Mouse (Mus musculus) right cerebral cortex, adult 2 months (tissue): ENCODE data around the gene Gtf2a1l.
A peak's percentile ranks its signal among the peaks of the same experiment; 100 is the strongest.

Source experiments
- DNase-seq, 2 experiments: peaks; one replicate each; pipeline ENCODE4 v3.0.0; 2021 to 2022; ENCODE audit warnings: low spot score in 2 of 2

Gtf2a1l gene

DNA sequence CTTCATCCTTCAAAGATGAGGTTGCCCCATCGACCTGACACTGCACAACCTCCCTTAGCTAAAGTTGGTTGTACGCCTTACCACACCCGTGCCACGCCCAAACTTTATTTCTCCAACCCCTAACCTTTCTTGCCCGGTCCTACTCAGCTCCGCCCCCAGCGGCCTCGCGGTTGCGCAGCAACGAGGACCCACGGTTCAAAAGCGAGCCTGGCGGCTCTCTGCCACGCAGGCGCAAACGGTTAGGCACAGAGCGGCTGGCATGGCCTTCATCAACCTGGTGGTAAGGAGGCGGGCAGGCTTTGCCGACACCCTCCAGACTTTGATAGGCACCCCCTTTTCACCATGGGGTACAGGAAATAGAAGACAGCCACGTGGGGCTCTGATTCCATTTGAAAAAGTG, at the start of gene Gtf2a1l:
Gene Gtf2a1l (plus strand): TSS at position 209 of the 400 bp plus-strand sequence.
- peak; percentile 63 to 65 for DNase-seq

DNA sequence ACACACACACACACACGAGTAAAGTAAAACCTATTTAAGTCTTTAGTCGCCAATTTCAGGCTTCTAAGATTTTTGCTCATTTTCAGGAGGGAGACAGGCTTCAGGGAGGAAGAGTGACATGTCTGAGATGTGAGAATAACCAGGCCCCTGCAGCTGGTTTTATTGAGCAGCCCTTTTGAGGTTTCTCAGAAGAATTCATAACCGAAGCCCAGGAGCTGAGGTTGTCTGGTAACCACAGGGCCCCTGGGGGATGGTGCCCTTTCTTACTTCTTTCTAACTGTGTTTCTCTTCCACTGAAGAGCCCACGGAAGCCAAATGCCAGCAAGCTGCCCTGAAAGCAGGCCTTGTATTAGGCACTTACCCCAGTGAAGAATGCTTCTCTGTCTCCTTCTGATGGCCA, 47.5 kb upstream of the Gtf2a1l start:
- DNase-seq: no peak

DNA sequence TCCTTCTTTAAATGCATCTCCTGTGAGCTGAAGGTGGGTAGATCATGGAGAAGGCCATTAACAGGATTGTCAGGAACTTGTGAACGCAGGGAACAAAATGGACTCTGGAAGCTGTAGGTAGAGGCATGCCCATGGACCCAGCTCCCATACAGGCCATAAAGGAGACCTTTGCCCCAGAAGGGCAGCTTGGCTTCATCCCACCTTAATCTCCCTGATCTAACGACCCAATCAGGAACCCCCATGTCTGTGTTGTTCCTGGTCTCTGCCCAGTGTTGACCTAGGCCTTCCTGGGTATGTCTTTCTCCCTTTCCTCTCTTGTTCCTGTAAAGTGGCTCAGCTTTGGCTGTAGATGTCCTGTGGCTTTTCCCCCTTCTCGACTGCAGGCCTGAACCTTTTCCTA, 47.1 kb upstream of the Gtf2a1l start:
- DNase-seq: no peak

DNA sequence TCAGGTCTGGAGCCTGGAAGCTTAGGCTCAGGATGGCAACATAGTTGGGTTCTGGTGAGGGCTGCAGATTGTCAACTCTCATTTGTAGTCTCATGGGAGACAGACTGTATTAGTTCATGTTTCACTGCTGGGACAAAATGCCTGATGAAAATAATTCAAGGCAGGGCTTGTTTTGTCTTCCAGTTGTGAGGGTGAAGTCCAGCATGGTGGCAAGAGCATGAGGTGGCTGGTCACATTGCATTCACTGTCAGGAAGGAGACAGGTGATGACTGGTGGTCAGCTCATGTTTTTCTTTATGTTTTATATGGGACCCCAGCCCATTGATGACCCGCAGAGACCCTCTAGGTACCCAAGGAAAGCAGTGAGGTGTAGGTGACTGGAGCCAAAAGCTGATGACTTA, 45.7 kb upstream of the Gtf2a1l start:
- no peak for DNase-seq

DNA sequence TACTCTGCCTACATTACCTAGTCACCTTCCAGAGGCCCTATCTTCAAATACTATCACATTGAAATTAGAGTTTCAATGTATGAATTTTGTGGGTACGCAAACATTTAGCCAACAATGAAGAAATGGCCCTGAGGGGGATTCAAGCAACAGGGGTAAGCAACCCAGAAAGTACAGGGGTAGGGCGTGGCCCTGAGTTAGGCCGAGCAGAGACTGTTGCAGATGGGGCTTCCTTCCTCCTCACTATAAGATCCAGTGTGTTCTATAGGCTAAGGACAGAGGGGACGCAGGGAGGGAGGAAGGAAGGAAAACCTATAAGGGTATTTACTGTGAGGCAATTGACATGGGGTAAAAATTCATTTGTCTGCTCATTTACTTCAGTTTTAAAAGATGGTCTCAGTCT, 44.1 kb upstream of the Gtf2a1l start:
- DNase-seq: no peak

DNA sequence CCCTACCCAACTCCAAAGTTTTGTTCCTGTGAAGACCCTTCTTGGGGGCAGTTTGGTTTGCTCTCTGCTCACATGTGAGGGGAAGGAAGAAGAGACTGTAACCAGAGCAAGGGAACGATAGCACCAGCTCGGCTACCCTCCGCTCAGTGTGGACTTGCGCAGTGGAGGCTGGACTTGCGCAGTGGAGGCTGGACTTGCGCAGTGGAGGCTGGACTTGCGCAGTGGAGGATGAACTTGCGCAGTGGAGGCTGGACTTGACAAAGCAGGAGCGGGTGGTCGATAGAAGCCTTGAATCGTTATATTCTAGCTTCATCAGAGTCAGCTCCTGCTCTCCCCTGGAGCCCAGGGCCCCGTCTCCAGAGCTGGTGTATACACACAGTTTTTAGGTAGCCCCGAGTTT, 43.1 kb upstream of the Gtf2a1l start:
- DNase-seq: no peak

DNA sequence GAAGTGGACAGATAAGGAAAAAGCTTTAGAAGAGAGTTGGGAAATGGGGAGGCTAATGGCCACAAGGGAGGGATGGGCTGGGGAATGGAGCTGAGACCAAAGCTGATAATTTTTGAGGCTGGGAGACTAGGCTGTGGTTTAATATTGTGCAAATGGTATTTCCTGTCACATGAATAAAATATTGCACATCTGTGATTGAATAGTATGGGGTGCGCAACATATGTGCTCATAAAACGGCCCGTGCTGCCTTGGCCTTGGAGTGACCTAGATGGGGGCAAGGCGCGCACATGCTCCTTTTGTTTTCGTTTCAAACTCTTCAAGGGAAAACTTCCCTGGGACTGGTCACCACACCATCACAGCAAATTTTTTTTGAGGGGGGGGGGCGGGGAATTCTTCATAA, 42.5 kb upstream of the Gtf2a1l start:
- DNase-seq: no peak

DNA sequence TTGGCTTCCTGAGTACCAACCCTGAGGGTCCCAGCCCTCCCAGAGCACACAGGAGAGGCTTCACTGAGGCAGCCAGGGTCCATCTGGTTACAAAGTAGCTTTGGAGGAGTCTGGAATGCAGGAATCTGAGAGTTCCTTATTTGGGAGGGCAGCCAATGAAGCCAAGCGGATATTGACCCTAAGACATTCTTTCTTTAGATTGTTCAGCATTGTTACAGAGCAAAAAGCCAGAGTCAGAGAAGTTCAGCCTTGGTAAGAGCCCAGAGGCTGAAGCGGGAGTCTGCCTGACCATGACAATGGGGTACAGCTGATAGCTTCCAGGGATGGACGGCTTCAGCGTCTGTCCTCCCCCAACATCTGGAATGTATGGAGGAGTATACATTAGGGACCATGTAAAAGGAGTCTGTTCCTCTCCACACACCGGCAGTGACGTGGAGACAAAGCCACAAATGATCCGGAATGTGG, 42.1 kb upstream of the Gtf2a1l start:
- DNase-seq: no peak

DNA sequence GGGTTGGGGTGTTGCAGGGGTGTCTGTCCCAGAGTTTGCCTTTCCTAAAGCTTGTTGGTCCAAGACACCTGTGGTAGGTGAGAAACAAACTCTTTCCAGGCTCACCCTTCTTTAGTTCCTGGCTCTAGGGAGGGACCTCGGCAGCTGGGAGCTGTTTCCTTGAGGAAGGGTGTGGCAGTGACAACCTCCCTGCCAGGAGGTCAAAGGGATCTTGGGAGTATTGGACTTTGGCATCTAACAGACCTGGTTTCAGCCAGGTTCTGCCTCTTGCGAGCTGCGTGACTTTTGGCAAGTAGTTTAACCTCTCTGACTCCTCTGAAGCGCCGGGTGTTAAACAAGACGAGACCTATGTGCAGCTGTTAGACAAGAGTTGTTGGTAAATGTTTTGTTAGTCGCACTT, 41.3 kb upstream of the Gtf2a1l start:
- DNase-seq: no peak

DNA sequence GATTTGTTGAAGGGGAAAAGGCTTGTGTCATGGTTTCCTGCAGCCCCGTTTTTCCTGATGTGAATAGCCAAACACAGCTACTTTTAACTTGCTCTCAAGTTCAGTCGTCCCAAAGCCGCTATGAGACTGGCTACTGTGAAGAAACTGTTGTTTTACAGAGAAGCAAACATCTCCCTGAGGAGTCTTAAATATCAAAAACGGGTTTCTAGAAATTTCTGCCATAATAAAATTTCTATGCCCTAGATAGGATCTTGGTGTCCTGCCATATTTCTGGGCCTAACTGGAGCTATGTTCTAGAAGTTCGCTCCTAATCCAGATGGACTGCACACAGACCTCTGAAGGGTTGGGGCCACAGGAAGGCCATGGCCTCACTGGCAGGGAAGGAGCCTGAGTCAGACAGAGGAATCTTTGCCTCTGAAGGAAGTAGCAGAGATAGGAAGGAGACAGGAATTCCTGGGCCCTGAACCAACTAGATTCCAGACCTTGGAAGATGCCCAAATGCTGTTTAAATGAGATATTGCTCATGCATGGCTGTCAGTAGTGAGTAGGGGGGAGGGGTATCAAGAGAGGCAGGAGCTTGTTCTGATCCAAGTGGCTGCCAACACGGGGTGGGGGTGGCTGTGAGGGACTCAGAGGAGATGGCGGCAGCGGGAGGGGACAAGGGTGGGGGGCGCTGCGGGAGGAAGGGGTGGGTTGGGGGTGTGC, 39.6 kb upstream of the Gtf2a1l start:
- DNase-seq: no peak

DNA sequence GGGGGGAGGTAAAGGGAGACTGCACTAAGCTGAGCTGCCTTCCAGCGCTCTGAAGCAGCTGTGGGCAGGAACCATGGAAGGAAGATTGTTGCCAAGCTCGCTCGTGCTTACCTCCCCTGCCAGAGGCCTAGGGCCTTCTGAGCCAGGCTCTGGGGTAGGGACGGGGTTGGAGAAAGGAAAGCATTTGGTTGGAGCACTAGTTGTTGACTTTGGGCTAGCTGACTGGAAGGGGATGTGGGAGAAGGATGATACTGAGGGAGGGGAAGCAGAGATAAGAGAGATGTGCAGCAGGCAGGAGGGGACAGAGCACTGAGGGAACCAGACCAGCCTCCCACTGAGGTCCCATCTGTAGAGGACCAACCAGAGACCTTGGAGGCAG, 39.1 kb upstream of the Gtf2a1l start:
- DNase-seq: no peak

DNA sequence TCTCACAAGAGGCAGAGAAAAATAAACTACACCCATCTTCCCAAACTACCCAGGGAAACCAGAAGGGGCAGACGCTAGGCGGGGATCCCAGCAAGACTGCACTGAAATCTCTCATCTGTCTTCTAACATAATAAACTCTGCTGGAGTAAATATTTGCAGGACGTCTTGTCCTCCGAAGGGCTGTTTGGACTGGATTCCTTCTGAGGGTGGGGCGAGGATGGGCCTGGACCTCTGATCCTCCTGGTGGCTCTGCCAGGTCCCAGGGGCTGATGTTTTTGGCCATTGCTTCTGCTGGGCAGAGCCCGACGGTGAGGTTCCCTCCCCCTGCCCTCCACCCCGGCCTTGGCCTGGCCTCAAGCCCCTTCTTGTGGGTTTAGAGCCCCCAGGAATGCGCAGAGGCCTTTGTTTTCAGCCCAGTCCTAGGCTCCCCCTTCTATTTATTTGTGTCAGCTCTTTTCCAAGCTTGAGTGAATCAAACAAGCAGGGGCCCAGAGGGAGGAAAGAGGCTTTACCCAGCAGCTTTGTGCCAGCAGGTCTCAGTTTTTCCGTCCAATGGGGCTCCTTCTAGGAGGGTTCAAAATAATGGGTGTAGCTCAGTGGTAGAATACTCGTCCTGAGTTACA, 38.4 kb upstream of the Gtf2a1l start:
- no peak for DNase-seq

DNA sequence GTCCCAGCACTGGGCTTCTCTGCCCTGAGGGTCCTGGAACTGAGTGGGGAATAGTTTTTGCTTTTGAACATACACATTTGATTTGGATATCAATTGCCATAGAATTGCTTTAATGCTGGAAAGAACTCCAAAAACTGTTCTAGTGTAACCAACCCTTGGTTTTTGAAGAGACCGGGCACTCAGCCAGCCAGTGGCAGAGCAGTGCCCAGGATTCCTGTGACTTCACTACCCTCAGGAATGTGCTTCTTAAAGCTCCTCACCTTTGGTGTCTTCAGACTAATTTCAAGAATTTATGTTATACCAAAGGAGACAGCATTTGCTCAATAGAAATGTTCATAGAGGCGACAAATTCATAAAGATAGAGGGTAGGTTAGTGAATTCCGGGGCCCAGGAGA, 37.9 kb upstream of the Gtf2a1l start:
- no peak for DNase-seq

DNA sequence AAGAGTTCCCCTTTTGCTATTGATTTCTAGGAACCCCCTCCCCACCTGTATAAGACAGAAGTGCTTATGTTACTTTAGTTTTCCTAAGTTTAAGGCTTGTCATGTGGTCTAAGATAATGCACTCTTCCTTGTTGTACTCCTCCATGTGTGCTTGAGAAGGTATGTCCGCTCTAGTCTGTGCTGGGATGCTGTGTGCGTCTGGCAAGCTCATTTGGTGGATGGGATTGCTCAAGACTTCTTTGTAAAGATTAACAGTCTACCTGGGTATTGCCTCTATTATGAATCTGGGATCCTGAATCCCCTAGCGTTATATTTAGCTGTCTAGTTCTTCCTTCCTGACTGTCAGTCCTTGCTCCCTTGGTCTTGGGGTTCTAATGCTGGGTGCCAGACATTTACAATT, 35.8 kb upstream of the Gtf2a1l start:
- DNase-seq: no peak

DNA sequence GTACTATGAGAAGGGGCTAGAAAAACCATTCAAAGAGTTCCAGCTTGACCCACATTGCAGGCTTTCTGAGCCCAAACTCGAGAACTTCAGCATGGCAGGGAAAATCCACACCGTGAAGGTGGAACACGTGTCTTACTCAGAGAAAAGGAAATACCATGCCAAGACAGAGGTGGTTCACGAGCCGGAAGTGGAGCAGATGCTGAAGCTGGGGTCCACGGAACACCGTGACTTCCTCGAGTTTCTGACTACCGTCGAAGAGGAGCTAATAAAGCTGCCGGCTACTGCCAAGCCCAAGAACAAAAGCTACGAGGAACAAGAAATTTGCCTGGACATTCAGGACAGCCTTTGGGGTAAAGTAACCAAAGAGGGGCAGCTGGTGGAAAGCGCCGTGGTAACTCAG, 32.4 kb upstream of the Gtf2a1l start:
- DNase-seq: no peak

DNA sequence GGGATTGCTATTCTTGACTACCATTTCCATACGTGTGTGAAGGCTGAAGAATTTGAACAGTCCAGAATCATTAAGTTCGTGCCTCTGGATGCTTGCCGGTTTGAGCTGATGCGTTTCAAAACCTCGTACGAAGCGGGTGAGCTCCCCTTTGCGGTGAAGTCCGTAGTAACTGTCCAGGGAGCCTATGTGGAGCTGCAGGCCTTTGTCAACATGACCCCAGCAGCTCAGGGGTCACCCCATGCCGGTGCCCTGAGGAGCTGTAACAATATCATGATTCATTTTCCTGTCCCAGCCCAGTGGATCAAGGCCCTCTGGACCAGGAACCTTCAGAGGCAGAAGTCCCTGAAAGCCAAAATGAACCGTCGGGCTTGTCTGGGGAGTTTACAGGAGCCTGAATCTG, 31.9 kb upstream of the Gtf2a1l start:
- DNase-seq: no peak

DNA sequence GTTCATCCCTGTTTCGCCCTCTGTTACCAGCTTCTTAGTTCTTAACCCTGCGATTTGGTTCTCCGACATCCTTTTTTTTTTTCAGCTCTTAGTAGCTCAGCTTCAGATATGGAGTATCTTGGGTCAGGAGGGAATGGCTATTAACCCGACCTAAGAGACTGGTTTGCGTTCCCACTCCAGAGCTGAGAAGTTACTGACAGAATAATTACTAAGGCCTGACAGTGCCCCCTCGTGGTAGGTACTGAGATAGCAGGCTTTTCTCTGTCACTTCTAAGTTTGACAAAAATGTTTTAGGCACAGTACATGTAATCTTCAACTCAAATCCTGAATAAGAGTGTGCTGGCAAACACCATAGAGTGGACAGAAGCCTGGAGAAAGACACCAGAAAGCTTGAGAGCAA, 27.4 kb upstream of the Gtf2a1l start:
- peak; percentile 81 for DNase-seq

DNA sequence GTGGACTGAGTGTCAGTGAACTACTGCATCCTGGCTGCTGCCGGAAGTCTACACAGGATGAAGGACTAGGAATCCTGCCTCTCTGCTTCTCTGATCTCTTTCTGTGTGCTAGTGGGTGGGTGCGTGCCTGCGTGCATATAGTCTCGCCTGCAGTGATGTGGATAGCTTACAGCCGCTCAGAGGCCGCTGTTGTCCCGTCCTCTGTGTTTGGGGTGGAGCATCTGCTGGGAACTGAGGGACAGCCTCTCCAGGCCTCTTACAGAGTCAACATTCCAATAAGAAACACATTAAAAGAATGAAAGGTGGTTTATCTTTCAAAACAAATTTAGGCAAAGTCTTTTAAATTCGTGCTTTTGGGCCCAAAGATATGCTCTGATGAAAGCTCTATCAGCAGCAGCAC, 26.6 kb upstream of the Gtf2a1l start:
- no peak for DNase-seq

DNA sequence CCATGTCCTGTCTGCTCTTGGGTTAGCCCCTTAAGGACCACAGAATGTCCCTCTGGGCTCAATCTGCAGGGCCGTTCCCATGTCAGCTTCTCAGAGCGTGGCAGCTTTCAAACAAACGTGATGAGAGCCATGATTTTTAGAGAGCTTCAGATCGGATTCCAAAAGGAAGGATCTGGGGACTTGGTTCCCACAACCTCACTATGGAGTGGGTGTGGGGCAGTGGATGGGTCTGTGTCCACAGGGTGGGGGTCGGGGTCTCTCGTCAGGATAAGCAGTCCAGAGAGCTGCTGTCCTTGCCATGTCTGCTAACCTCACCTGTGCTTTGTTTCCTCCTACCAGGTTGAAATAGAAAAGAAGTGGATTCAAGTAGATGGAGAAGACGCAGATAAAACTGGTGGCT, 23.6 kb upstream of the Gtf2a1l start:
- DNase-seq: no peak

DNA sequence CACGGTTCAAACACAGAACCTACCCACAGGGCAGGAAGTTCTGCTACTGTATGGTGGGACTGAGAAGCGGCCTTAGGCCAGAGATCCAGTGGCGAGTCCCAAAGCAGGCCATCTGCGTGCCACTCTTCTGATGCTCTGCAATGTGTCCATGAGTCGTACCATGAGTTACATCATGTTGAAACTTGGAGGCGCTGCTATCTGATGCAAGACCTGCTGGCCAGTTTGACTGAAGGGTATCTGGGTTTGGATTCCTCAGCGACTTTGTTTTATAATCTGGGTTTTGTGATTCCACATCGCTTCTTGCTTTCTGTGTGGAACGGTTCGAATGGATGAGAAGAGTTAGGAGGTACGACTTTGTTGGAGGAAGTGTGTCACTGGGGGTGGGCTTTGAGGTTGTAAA, 23.2 kb upstream of the Gtf2a1l start:
- DNase-seq: no peak

DNA sequence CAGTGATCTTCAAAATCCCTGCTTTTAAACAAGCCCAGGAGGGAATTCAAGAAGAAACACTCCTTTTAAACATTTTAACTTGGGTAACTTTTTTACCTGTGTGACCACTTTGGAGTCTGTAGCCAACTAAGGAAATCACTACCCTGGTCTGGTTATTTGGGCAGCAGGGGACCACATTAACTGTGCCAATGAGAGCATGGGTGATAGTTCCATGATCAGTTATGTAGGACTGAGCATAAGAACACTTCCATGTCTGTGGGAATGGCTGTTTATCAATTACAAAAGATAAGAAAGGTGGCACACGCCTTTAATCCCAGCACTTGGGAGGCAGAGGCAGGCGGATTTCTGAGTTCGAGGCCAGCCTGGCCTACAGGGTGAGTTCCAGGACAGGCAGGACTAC, 21.3 kb upstream of the Gtf2a1l start:
- no peak for DNase-seq

DNA sequence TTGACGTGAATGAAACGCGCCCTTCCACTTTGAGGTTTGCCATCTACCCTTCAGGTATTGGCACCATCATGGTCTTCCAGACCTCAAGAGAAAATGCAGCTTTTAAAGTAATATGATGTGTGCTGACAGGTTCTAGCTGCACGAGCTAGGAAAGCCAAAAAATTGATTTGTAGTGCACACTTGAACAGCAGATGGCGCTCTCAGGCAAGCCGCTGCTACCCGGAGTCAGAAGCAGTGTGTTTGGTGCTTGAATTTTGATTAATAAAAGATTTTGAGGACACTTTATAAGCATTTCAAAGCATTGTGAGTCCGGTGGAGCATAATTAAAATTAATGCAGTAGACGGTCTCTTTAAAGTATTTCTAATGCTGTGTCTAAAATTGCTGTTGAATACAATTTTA, 16.4 kb upstream of the Gtf2a1l start:
- peak; percentile 87 to 88 for DNase-seq

DNA sequence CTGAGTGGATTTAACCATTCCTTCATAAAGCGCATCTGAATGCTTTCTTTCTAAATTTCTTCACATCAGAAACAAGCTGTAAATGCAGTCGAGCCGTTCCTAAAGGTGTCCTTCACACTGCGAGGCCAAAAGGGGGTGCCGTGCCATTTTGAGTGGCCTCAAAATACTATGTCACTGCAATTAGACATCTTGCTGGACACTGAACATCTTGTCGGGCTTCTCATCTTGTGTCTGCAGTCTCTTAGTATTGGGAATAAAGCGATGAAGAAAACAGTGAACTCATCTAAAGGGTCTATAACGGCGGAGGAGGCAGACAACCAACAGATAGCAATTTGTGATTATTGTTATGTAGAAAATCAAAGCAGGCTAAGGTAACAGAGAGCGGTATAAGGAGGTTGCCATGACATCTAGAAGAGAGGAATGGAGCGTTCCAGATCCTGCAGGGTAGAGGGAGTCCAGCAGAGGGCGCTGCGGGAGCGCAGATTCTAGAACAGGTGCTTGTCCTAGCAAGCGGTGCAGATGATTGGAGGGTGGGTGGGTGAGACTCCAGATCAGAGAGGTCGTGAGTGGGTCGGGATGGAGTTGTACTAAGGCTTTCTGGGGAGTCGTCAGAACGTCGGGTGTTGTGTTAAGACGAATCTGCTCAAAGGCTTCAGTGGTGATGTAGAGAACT, 15.6 kb upstream of the Gtf2a1l start:
- peak; percentile 95 to 97 for DNase-seq
